Mouse (Mus musculus): ENCODE results near the gene Cers2. TPM values are rescaled to one million over a fixed set of nuclear protein-coding genes. Genes with fewer than 3 reads are reported as not detected.
"Not testable (repeated sequence)": the region's sequence is repeated elsewhere in the genome, so short reads cannot be mapped to it uniquely, and the experiment has no call there.

The Cers2 gene
- polyA plus RNA-seq, 1 experiment from 2014 or later: 91.8 TPM

- H3K9ac ChIP-seq: no peak overlapping the region
- no peaks in the 10 kb centered on the region for H3K27me3 ChIP-seq
- H3K4me2 ChIP-seq: no peak overlapping the region
- WGBS: 93% methylated on average over 1 of the region's 1 CpGs
- no peak overlapping the region for H3K4me3 ChIP-seq
- no peaks in the 10 kb centered on the region for H3K4me1 ChIP-seq (replicated peaks)
- no peak overlapping the region for H3K27ac ChIP-seq
- peaks cover 94% of the 10 kb centered on the region for H3K36me3 ChIP-seq
- no peaks in the 10 kb centered on the region for H3K9me3 ChIP-seq
- no peak for ATAC-seq (ENCODE audit: low FRiP score)
These were observed 14.3 kb downstream of the Cers2 start for GRCm38 (mm10) chr3:95328803-95329404.

GRCm38 (mm10) chr3:95331528-95331927 lies 16.9 kb downstream of the Cers2 start:
- Histone ChIP-seq H3K4me2 (no peak overlapping the region), H3K27ac (no peak overlapping the region), H3K27me3 (no peaks in the 10 kb centered on the region), H3K9me3 (no peaks in the 10 kb centered on the region), H3K4me3 (no peak overlapping the region), H3K36me3 (peaks cover 91% of the 10 kb centered on the region), H3K4me1 (replicated peaks) (no peaks in the 10 kb centered on the region), H3K9ac (no peak overlapping the region)
- 88% methylated on average over 1 of the region's 1 CpGs for WGBS
- no peak for ATAC-seq (ENCODE audit: low FRiP score)

- Histone ChIP-seq H3K4me3 (no peak overlapping the region), H3K27ac (no peak overlapping the region), H3K4me2 (no peak overlapping the region), H3K36me3 (peaks cover 98% of the 10 kb centered on the region), H3K9me3 (no peaks in the 10 kb centered on the region), H3K4me1 (replicated peaks) (no peaks in the 10 kb centered on the region), H3K27me3 (no peaks in the 10 kb centered on the region), H3K9ac (no peak overlapping the region)
- WGBS: 98% methylated on average over 4 of the region's 4 CpGs
- no peak for ATAC-seq (ENCODE audit: low FRiP score)
These were observed 22.8 kb downstream of the Cers2 start for GRCm38 (mm10) chr3:95337345-95337744.

GRCm38 (mm10) chr3:95338251-95338650 lies 23.7 kb downstream of the Cers2 start:
- no peak overlapping the region for H3K4me3 ChIP-seq
- H3K4me2 ChIP-seq: no peak overlapping the region
- H3K27ac ChIP-seq: no peak overlapping the region

GRCm38 (mm10) chr3:95343356-95344000 lies 28.9 kb downstream of the Cers2 start:
- not testable (repeated sequence) for H3K4me1 ChIP-seq (replicated peaks); H3K4me2 ChIP-seq; H3K27me3 ChIP-seq; ATAC-seq (ENCODE audit: low FRiP score); H3K9me3 ChIP-seq; H3K9ac ChIP-seq; H3K27ac ChIP-seq; H3K4me3 ChIP-seq
- 95% methylated on average over 9 of the region's 9 CpGs for WGBS
- peaks cover 92% of the 10 kb centered on the region for H3K36me3 ChIP-seq

More at GRCm38 (mm10) chr3:95338251-95338650, 23.7 kb downstream of the Cers2 start:
- Histone ChIP-seq H3K4me1 (replicated peaks) (no peaks in the 10 kb centered on the region), H3K9me3 (no peaks in the 10 kb centered on the region), H3K9ac (no peak overlapping the region), H3K36me3 (peaks cover 98% of the 10 kb centered on the region), H3K27me3 (no peaks in the 10 kb centered on the region)
- ATAC-seq (ENCODE audit: low FRiP score): no peak
- WGBS: 88% methylated on average over 4 of the region's 4 CpGs

- H3K27me3 ChIP-seq: no peaks in the 10 kb centered on the region
- H3K4me2 ChIP-seq: no peak overlapping the region
- H3K27ac ChIP-seq: no peak overlapping the region
- no peak overlapping the region for H3K9ac ChIP-seq
- ATAC-seq (ENCODE audit: low FRiP score): no peak
- WGBS: 94% methylated on average over 7 of the region's 7 CpGs
- H3K4me3 ChIP-seq: no peak overlapping the region
- no peaks in the 10 kb centered on the region for H3K9me3 ChIP-seq
- peaks cover 90% of the 10 kb centered on the region for H3K36me3 ChIP-seq
- H3K4me1 ChIP-seq (replicated peaks): no peaks in the 10 kb centered on the region
These were observed 31.9 kb downstream of the Cers2 start for GRCm38 (mm10) chr3:95346454-95346853.

GRCm38 (mm10) chr3:95348343-95348742 lies 33.8 kb downstream of the Cers2 start:
- not testable (repeated sequence) for ATAC-seq (ENCODE audit: low FRiP score); H3K4me2 ChIP-seq; H3K27ac ChIP-seq; H3K4me3 ChIP-seq; H3K9ac ChIP-seq; H3K27me3 ChIP-seq; H3K9me3 ChIP-seq; H3K4me1 ChIP-seq (replicated peaks)
- peaks cover 84% of the 10 kb centered on the region for H3K36me3 ChIP-seq
- WGBS: 90% methylated on average over 5 of the region's 5 CpGs

GRCm38 (mm10) chr3:95349491-95349890 lies 34.9 kb downstream of the Cers2 start:
- H3K27me3 ChIP-seq: no peaks in the 10 kb centered on the region
- no peak for ATAC-seq (ENCODE audit: low FRiP score)
- peaks cover 82% of the 10 kb centered on the region for H3K36me3 ChIP-seq
- no peak overlapping the region for H3K9ac ChIP-seq
- H3K4me3 ChIP-seq: no peak overlapping the region
- no peak overlapping the region for H3K27ac ChIP-seq
- H3K4me2 ChIP-seq: no peak overlapping the region
- no peaks in the 10 kb centered on the region for H3K4me1 ChIP-seq (replicated peaks)
- no peaks in the 10 kb centered on the region for H3K9me3 ChIP-seq

GRCm38 (mm10) chr3:95355911-95356544 lies 41.4 kb downstream of the Cers2 start:
- not testable (repeated sequence) for H3K27me3 ChIP-seq; H3K4me1 ChIP-seq (replicated peaks); H3K9me3 ChIP-seq; H3K27ac ChIP-seq; H3K9ac ChIP-seq
- H3K4me2 ChIP-seq: peak overlapping the region; percentile 51
- 31% methylated on average over 10 of the region's 19 CpGs for WGBS
- ATAC-seq (ENCODE audit: low FRiP score): peak; percentile 3; the same call in 1 of the 2 replicates
- H3K36me3 ChIP-seq: peaks cover 24% of the 10 kb centered on the region
- peak overlapping the region; percentile 53 for H3K4me3 ChIP-seq

- H3K9ac ChIP-seq: peak within 1 kb of the TSS; percentile 67
These were observed 42.3 kb downstream of the Cers2 start, which contains the start of gene Setdb1 for GRCm38 (mm10) chr3:95356701-95357449. TSS of gene Setdb1 (minus strand) at chr3:95357202.

GRCm38 (mm10) chr3:95357746-95358145 lies 43.2 kb downstream of the Cers2 start:
- no peak overlapping the region for H3K9ac ChIP-seq
- H3K4me3 ChIP-seq: no peak overlapping the region
- no peaks in the 10 kb centered on the region for H3K9me3 ChIP-seq
- peaks cover 15% of the 10 kb centered on the region for H3K36me3 ChIP-seq
- no peak overlapping the region for H3K27ac ChIP-seq
- peaks cover 9% of the 10 kb centered on the region for H3K4me1 ChIP-seq (replicated peaks)
- ATAC-seq (ENCODE audit: low FRiP score): no peak
- no peaks in the 10 kb centered on the region for H3K27me3 ChIP-seq
- H3K4me2 ChIP-seq: no peak overlapping the region
- WGBS: 99% methylated on average over 2 of the region's 2 CpGs

More at GRCm38 (mm10) chr3:95356701-95357449, 42.3 kb downstream of the Cers2 start, which contains the start of gene Setdb1:
- peaks cover 18% of the 10 kb centered on the region for H3K36me3 ChIP-seq
- not testable (repeated sequence) for H3K4me1 ChIP-seq (replicated peaks); H3K27me3 ChIP-seq; H3K9me3 ChIP-seq
- peak within 1 kb of the TSS; percentile 52; the same call in 1 of the 2 replicates for H3K27ac ChIP-seq
- H3K4me3 ChIP-seq: peak within 1 kb of the TSS; percentile 53
- peak; percentile 97 for ATAC-seq (ENCODE audit: low FRiP score)
- WGBS: under 1% methylated on average over 30 of the region's 57 CpGs
- H3K4me2 ChIP-seq: peak within 1 kb of the TSS; percentile 51

- H3K27me3 ChIP-seq: not testable (repeated sequence)
- WGBS: 80% methylated on average over 3 of the region's 3 CpGs
These were observed 45.7 kb downstream of the Cers2 start for GRCm38 (mm10) chr3:95360276-95360675.

More at GRCm38 (mm10) chr3:95360276-95360675, 45.7 kb downstream of the Cers2 start:
- not testable (repeated sequence) for ATAC-seq (ENCODE audit: low FRiP score); H3K27ac ChIP-seq; H3K4me3 ChIP-seq; H3K9ac ChIP-seq; H3K4me1 ChIP-seq (replicated peaks); H3K4me2 ChIP-seq; H3K36me3 ChIP-seq; H3K9me3 ChIP-seq

Measured in hindbrain, embryonic 13.5 days (tissue).